Mouse (Mus musculus) E14TG2a.4 (cell line): Measurements from ENCODE around the gene Hydin.

Source experiments
- CTCF ChIP-seq: conservative IDR thresholded peaks from 2 replicates; pipeline ENCODE4 v1.5.1; 2014; ENCODE audit warnings: low read length
- NANOG ChIP-seq: IDR thresholded peaks from 2 replicates; pipeline ENCODE4 v1.6.1; 2014; ENCODE audit warnings: borderline replicate concordance, low read length, mixed read lengths
- POU5F1 ChIP-seq: IDR thresholded peaks from 2 replicates; pipeline ENCODE4 v1.6.1; 2014; ENCODE audit warnings: low read length, borderline replicate concordance

DNA sequence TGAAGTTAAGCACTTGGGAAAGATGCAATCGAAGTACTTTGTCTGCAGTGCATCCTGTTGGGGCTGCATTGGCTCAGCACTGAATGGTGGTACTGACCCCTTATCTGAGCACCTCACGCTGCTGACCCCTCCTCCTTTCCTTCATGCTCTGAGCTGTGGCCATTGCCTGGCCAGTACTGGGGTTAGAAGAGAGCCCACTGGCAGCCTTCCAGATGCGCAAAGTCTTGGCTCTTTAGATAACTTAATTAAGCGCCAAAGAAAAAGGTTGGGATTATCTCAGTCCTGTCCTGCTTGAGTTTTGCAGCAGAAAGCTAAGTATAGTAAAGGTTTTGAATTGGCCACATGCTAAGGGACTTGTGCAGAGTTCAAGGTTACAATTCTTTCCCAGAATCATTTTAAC lies 377.6 kb downstream of the Hydin start:
- TF ChIP-seq POU5F1, result no peak
- no peak for TF ChIP-seq CTCF
- no peak for TF ChIP-seq NANOG
